ENCODE assay signal across 24 mouse cellular contexts in genomic region chr6:71154861-71155260, GRCm38 (mm10). TPM values are rescaled to one million over a fixed set of nuclear protein-coding genes. Genes with fewer than 3 reads are reported as not detected.
DNase-seq lines count a peak whose midpoint lies in the region; ATAC-seq lines count a peak whose summit lies in the region.
"Had no signal": no experiment of that assay in that cellular context is flagged by ENCODE, and none has a peak within 500 bp of the region (broad histone marks: within the 10 kb centered on the region; RNA-seq: fewer than 3 reads in every experiment).

No protein-coding gene starts in this region.

- no peak for DNase-seq in heart, postnatal 25 days (ENCODE audit: low spot score)
- peak; percentile 42 to 61 for DNase-seq in thymus, adult 18-20 months
- DNase-seq in thymus, postnatal 14 days = peak; percentile 72
- no peak for DNase-seq in midbrain, embryonic 14.5 days
- DNase-seq in right cerebral cortex, postnatal 14 days = no peak
- no peak for DNase-seq in adrenal gland, postnatal 4 days (ENCODE audit: low spot score in 2 of 2)
- DNase-seq in retina, postnatal 1 day = no peak
- DNase-seq: adrenal gland, postnatal 10 days; cerebellum, adult 18-20 months; cerebellum, adult 9-11 months; cerebellum, postnatal 36 days; gastrocnemius, adult 2 months; gastrocnemius, postnatal 25 days; heart, adult 11 months; heart, postnatal 10 days had no signal

- no peaks in the 10 kb centered on the region for H3K4me1 ChIP-seq in heart, embryonic 16.5 days (ENCODE audit: control insufficient read depth, insufficient read depth, low read length)
- H3K4me1 ChIP-seq in midbrain, embryonic 14.5 days (ENCODE audit: control insufficient read depth, insufficient read depth, low read length) = no peaks in the 10 kb centered on the region
- H3K4me1 ChIP-seq: embryonic facial prominence, embryonic 13.5 days; forebrain, embryonic 13.5 days; heart, embryonic 13.5 days; hindbrain, embryonic 13.5 days had no signal

- no peak overlapping the region for H3K27ac ChIP-seq in heart, embryonic 16.5 days (ENCODE audit: low read length)
- no peak overlapping the region for H3K27ac ChIP-seq in midbrain, embryonic 14.5 days (replicated peaks; ENCODE audit: low read depth, low read length)
- H3K27ac ChIP-seq: embryonic facial prominence, embryonic 13.5 days; forebrain, embryonic 13.5 days; gastrocnemius, adult 2 months; heart, embryonic 13.5 days; hindbrain, embryonic 13.5 days; hindbrain, postnatal 0 days had no signal

- WGBS in heart, embryonic 16.5 days = 74% methylated on average over 6 of the region's 6 CpGs
- WGBS in midbrain, embryonic 14.5 days = 82% methylated on average over 6 of the region's 6 CpGs

- no peak overlapping the region for H3K4me3 ChIP-seq in heart, embryonic 16.5 days (ENCODE audit: low read length)
- H3K4me3 ChIP-seq in midbrain, embryonic 14.5 days (replicated peaks; ENCODE audit: low read depth, low read length) = no peak overlapping the region
- H3K4me3 ChIP-seq: embryonic facial prominence, embryonic 13.5 days; forebrain, embryonic 13.5 days; gastrocnemius, adult 2 months; heart, embryonic 13.5 days; hindbrain, embryonic 13.5 days had no signal

- no peak overlapping the region for H3K9ac ChIP-seq in heart, embryonic 16.5 days (ENCODE audit: low read length)
- H3K9ac ChIP-seq in midbrain, embryonic 14.5 days (replicated peaks; ENCODE audit: low read length) = no peak overlapping the region
- H3K9ac ChIP-seq: embryonic facial prominence, embryonic 13.5 days; forebrain, embryonic 13.5 days; heart, embryonic 13.5 days; hindbrain, embryonic 13.5 days had no signal

- H3K9me3 ChIP-seq in heart, embryonic 16.5 days (replicated peaks; ENCODE audit: control insufficient read depth, low read length) = no peaks in the 10 kb centered on the region
- H3K9me3 ChIP-seq in midbrain, embryonic 14.5 days (ENCODE audit: control insufficient read depth, low read length) = no peaks in the 10 kb centered on the region
- H3K9me3 ChIP-seq: embryonic facial prominence, embryonic 13.5 days; forebrain, embryonic 13.5 days; G1E; heart, embryonic 13.5 days; hindbrain, embryonic 13.5 days had no signal

- no peak overlapping the region for H3K4me2 ChIP-seq in heart, embryonic 16.5 days (ENCODE audit: low read depth, low read length)
- no peak overlapping the region for H3K4me2 ChIP-seq in midbrain, embryonic 14.5 days (ENCODE audit: low read length)
- H3K4me2 ChIP-seq: embryonic facial prominence, embryonic 13.5 days; forebrain, embryonic 13.5 days; heart, embryonic 13.5 days; hindbrain, embryonic 13.5 days had no signal

- no peaks in the 10 kb centered on the region for H3K36me3 ChIP-seq in heart, embryonic 16.5 days (ENCODE audit: control insufficient read depth, insufficient read depth)
- H3K36me3 ChIP-seq in midbrain, embryonic 14.5 days (ENCODE audit: control insufficient read depth, insufficient read depth, low read length) = no peaks in the 10 kb centered on the region
- H3K36me3 ChIP-seq: embryonic facial prominence, embryonic 13.5 days; G1E; heart, embryonic 13.5 days; hindbrain, embryonic 13.5 days had no signal

- 0 out of 2 replicates have a peak, but pooled peaks have one; percentile 37 for ATAC-seq in heart, embryonic 16.5 days (replicated peaks; ENCODE audit: extremely low read depth, insufficient read depth, low FRiP score)
- ATAC-seq in midbrain, embryonic 14.5 days (ENCODE audit: low FRiP score, low TSS enrichment) = no peak
- ATAC-seq: forebrain, embryonic 13.5 days; hindbrain, postnatal 0 days had no signal

- H3K27me3 ChIP-seq in heart, embryonic 16.5 days (ENCODE audit: control insufficient read depth, insufficient read depth, low read length) = no peaks in the 10 kb centered on the region
- no peaks in the 10 kb centered on the region for H3K27me3 ChIP-seq in midbrain, embryonic 14.5 days (ENCODE audit: control insufficient read depth, insufficient read depth, low read length)
- H3K27me3 ChIP-seq: embryonic facial prominence, embryonic 13.5 days; forebrain, embryonic 13.5 days; heart, embryonic 13.5 days; hindbrain, embryonic 13.5 days had no signal

- intact Hi-C loops in heart, postnatal 25 days (cut with DNase I) = loop anchor here (5.0 kb wide), 1 partner anchor 652 kb away; no protein-coding TSS in a partner anchor

RNA-seq across cellular contexts. Expression of gene Thnsl2, which starts 10.6 kb away (rescaled TPM):
- 5.9 and 6.2 TPM in 2 replicates for polyA plus RNA-seq in heart, embryonic 16.5 days (2015; fragmentation: Nextera tagmentation; extraction: Ambion mirVana)
- 1 to 10 TPM; 4.2 to 4.9 TPM for total RNA-seq in heart, postnatal 25 days (2021)
- polyA plus RNA-seq in midbrain, embryonic 14.5 days (2014; fragmentation: Nextera tagmentation; extraction: Ambion mirVana) = 3.5 and 3.9 TPM in 2 replicates
- 10 to 100 TPM; 27.9 to 31.7 TPM for total RNA-seq in adrenal gland, postnatal 4 days (2021)
- total RNA-seq: G1E had no signal
- polyA plus RNA-seq: C2C12, G1E had no signal

RNA-seq across cellular contexts. Expression of gene Fabp1, which starts 44.8 kb away (rescaled TPM):
- 0.49 and 1.8 TPM in 2 replicates for polyA plus RNA-seq in heart, embryonic 16.5 days (2015; fragmentation: Nextera tagmentation; extraction: Ambion mirVana)
- not detected for total RNA-seq in heart, postnatal 25 days (2021)
- not detected in 2 replicates for polyA plus RNA-seq in midbrain, embryonic 14.5 days (2014; fragmentation: Nextera tagmentation; extraction: Ambion mirVana)
- 100 to 1,000 TPM in 1 of 2 experiments, 1 to 10 TPM in 1; 7.4 to 190 TPM for total RNA-seq in adrenal gland, postnatal 4 days (2021)
- total RNA-seq: G1E; gastrocnemius, adult 2 months; gastrocnemius, postnatal 25 days; heart, postnatal 10 days; hematopoietic stem cell, adult 5-6 weeks; hindbrain, postnatal 0 days had no signal
- polyA plus RNA-seq: C2C12; embryonic facial prominence, embryonic 13.5 days; forebrain, embryonic 13.5 days; G1E; hindbrain, embryonic 13.5 days; hindbrain, postnatal 0 days had no signal

Comparison
In these comparisons a context has a peak if more than half of its experiments do, and no peak if none do; other contexts are left out.
1. DNase-seq: peak in thymus, adult 18-20 months (2 of 2) and thymus, postnatal 14 days (single experiment); none in heart, postnatal 25 days (single experiment), midbrain, embryonic 14.5 days (single experiment), right cerebral cortex, postnatal 14 days (single experiment), adrenal gland, postnatal 4 days (0 of 2) and retina, postnatal 1 day (single experiment).
2. RNA of gene Thnsl2, which starts 10.6 kb away (total RNA-seq): 27.9 to 31.7 TPM in adrenal gland, postnatal 4 days; 4.2 to 4.9 TPM in heart, postnatal 25 days; every median in the first group is over 4 times any median in the second.
3. RNA of gene Fabp1, which starts 44.8 kb away (total RNA-seq): 7.4 to 190 TPM in adrenal gland, postnatal 4 days; not detected in heart, postnatal 25 days; every median in the first group is over 4 times any median in the second.